Mouse (Mus musculus): Measurements from ENCODE around the gene Cdc37. TPM values are rescaled to one million over a fixed set of nuclear protein-coding genes. Genes with fewer than 3 reads are reported as not detected.
A peak's percentile ranks its signal among the peaks of the same experiment; 100 is the strongest.

Gene Cdc37
- polyA plus RNA-seq, 1 experiment = 164 TPM

- peak overlapping the region; percentile 46 for H3K4me3 ChIP-seq (ENCODE audit: low read depth, low read length)
- TF ChIP-seq POLR2A (IDR thresholded peaks at IDR 0.05; ENCODE audit: insufficient read depth, low read length) (no peak), EP300 (IDR thresholded peaks at IDR 0.05; ENCODE audit: insufficient read depth, low read depth, low read length) (no peak), CTCF (IDR thresholded peaks at IDR 0.05; ENCODE audit: low read depth, low read length) (no peak)
- H3K27ac ChIP-seq (ENCODE audit: insufficient read depth, low read length) = no peak overlapping the region
- H3K4me1 ChIP-seq (ENCODE audit: control insufficient read depth, insufficient read depth, low read length) = no peaks in the 10 kb centered on the region
- H3K9ac ChIP-seq (ENCODE audit: low read depth, poor library complexity, severe bottlenecking) = 0 out of 2 replicates have a peak overlapping the region, but pooled peaks have one; percentile 3
- no peaks in the 10 kb centered on the region for H3K36me3 ChIP-seq (ENCODE audit: control insufficient read depth, insufficient read depth, low read length, poor library complexity, severe bottlenecking)
- H3K27me3 ChIP-seq (ENCODE audit: control insufficient read depth, insufficient read depth, low read length, poor library complexity, severe bottlenecking) = no peaks in the 10 kb centered on the region
- H3K9me3 ChIP-seq (replicated peaks; ENCODE audit: control insufficient read depth, insufficient read depth, low read length, poor library complexity, severe bottlenecking) = no peaks in the 10 kb centered on the region
Measured at GRCm38 (mm10) chr9:21153833-21154232, 4.1 kb upstream of the Cdc37 start.

DNA sequence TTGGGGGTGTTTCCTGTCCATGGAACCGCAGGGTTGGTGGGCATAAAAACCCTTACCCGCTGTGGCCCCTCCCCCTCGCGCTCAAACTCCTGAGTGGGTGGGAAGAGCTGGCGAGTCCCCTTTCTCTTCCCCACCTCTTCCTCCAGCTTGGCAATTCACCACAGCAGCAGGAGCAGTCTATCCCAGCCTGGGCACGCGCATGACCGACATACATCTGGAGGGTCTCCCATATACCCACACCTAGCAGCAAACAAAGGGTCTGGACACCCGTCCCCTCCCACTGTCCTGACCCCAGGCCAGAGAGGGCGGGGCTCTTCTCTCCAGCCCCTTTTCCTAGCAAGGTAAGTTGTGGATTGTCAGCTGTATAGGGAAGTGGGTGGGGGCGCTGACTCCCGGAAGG is 3.5 kb upstream of the Cdc37 start:
- 0 out of 2 replicates have a peak overlapping the region, but pooled peaks have one; percentile 3 for H3K9ac ChIP-seq (ENCODE audit: low read depth, poor library complexity, severe bottlenecking)
- H3K4me1 ChIP-seq (ENCODE audit: control insufficient read depth, insufficient read depth, low read length) = no peaks in the 10 kb centered on the region

DNA sequence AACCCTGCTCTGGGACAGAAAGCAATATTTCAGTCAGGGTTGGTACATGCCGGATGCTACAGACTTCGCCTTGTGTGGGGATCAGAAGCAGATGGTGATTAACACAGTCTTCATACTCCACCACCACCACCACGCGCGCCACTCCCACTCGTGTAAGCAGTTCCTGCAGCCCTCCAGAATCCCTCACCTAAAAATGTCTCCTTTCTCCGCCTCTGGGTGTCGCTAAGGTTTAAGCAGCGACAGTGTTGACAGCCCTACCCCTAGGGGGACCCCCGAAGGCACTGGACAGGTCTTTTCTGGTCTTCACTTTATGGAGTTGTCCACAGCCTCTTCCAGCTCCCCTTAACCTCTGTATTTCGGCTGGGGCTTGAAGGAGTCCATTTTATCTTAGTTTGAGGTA is 2.9 kb upstream of the Cdc37 start:
- no peaks in the 10 kb centered on the region for H3K4me1 ChIP-seq (ENCODE audit: control insufficient read depth, insufficient read depth, low read length)
- TF ChIP-seq CTCF (IDR thresholded peaks at IDR 0.05; ENCODE audit: low read depth, low read length) (peak; percentile 93), POLR2A (IDR thresholded peaks at IDR 0.05; ENCODE audit: insufficient read depth, low read length) (no peak)

More for the DNA sequence above, 3.5 kb upstream of the Cdc37 start:
- Histone ChIP-seq H3K9me3 (replicated peaks; ENCODE audit: control insufficient read depth, insufficient read depth, low read length, poor library complexity, severe bottlenecking) (no peaks in the 10 kb centered on the region), H3K27ac (ENCODE audit: insufficient read depth, low read length) (no peak overlapping the region), H3K27me3 (ENCODE audit: control insufficient read depth, insufficient read depth, low read length, poor library complexity, severe bottlenecking) (no peaks in the 10 kb centered on the region), H3K36me3 (ENCODE audit: control insufficient read depth, insufficient read depth, low read length, poor library complexity, severe bottlenecking) (no peaks in the 10 kb centered on the region), H3K4me3 (ENCODE audit: low read depth, low read length) (peak overlapping the region; percentile 46)
- TF ChIP-seq CTCF (IDR thresholded peaks at IDR 0.05; ENCODE audit: low read depth, low read length) (no peak), EP300 (IDR thresholded peaks at IDR 0.05; ENCODE audit: insufficient read depth, low read depth, low read length) (no peak), POLR2A (IDR thresholded peaks at IDR 0.05; ENCODE audit: insufficient read depth, low read length) (no peak)

DNA sequence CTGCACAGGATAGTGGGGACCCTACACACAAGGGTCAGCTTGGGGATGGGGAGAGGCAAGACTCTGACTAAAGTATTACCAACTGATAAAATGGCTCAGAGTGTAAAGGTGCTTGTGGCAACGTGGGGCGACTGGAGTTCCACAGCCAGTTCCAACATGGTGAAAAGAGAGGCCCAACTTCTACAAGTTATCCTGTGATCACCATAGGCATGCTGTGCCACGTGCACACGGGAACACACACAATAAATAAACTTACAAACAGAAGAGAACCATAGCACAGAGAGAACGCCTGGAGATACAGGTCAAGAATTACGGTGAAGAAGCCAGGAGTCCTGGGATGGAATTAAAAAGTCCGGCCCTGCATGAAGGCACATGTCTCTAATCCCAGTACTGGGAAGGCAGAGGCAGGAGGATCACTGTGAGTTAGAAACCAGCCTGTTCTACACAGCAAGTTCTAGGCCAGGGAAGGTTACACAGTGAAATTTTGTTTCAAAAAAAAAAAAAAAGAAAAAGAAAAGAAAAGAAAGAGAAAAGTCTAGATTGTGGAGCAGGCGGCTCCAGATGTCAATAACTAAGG is 617 bp downstream of the Cdc37 start:
- TF ChIP-seq POLR2A (IDR thresholded peaks at IDR 0.05; ENCODE audit: insufficient read depth, low read length) (no peak), EP300 (IDR thresholded peaks at IDR 0.05; ENCODE audit: insufficient read depth, low read depth, low read length) (no peak), CTCF (IDR thresholded peaks at IDR 0.05; ENCODE audit: low read depth, low read length) (no peak)
- peaks cover 9% of the 10 kb centered on the region for H3K36me3 ChIP-seq (ENCODE audit: control insufficient read depth, insufficient read depth, low read length, poor library complexity, severe bottlenecking)
- peak overlapping the region; percentile 98 for H3K4me3 ChIP-seq (ENCODE audit: low read depth, low read length)
- no peak overlapping the region for H3K27ac ChIP-seq (ENCODE audit: insufficient read depth, low read length)
- peak overlapping the region; percentile 88 for H3K9ac ChIP-seq (ENCODE audit: low read depth, poor library complexity, severe bottlenecking)
- no peaks in the 10 kb centered on the region for H3K27me3 ChIP-seq (ENCODE audit: control insufficient read depth, insufficient read depth, low read length, poor library complexity, severe bottlenecking)
- no peaks in the 10 kb centered on the region for H3K9me3 ChIP-seq (replicated peaks; ENCODE audit: control insufficient read depth, insufficient read depth, low read length, poor library complexity, severe bottlenecking)
- H3K4me1 ChIP-seq (ENCODE audit: control insufficient read depth, insufficient read depth, low read length) = peaks cover 1% of the 10 kb centered on the region

More for the DNA sequence above, 2.9 kb upstream of the Cdc37 start:
- Histone ChIP-seq H3K36me3 (ENCODE audit: control insufficient read depth, insufficient read depth, low read length, poor library complexity, severe bottlenecking) (no peaks in the 10 kb centered on the region; the same call in 1 of the 2 replicates), H3K27ac (ENCODE audit: insufficient read depth, low read length) (no peak overlapping the region), H3K4me3 (ENCODE audit: low read depth, low read length) (peak overlapping the region; percentile 10; the same call in 1 of the 2 replicates), H3K27me3 (ENCODE audit: control insufficient read depth, insufficient read depth, low read length, poor library complexity, severe bottlenecking) (no peaks in the 10 kb centered on the region), H3K9ac (ENCODE audit: low read depth, poor library complexity, severe bottlenecking) (no peak overlapping the region), H3K9me3 (replicated peaks; ENCODE audit: control insufficient read depth, insufficient read depth, low read length, poor library complexity, severe bottlenecking) (no peaks in the 10 kb centered on the region)

- Histone ChIP-seq H3K27ac (ENCODE audit: insufficient read depth, low read length) (no peak overlapping the region), H3K9ac (ENCODE audit: low read depth, poor library complexity, severe bottlenecking) (peak overlapping the region; percentile 88), H3K27me3 (ENCODE audit: control insufficient read depth, insufficient read depth, low read length, poor library complexity, severe bottlenecking) (no peaks in the 10 kb centered on the region), H3K36me3 (ENCODE audit: control insufficient read depth, insufficient read depth, low read length, poor library complexity, severe bottlenecking) (peaks cover 10% of the 10 kb centered on the region), H3K9me3 (replicated peaks; ENCODE audit: control insufficient read depth, insufficient read depth, low read length, poor library complexity, severe bottlenecking) (no peaks in the 10 kb centered on the region), H3K4me3 (ENCODE audit: low read depth, low read length) (peak overlapping the region; percentile 98), H3K4me1 (ENCODE audit: control insufficient read depth, insufficient read depth, low read length) (peaks cover 1% of the 10 kb centered on the region)
- no peak for TF ChIP-seq POLR2A (IDR thresholded peaks at IDR 0.05; ENCODE audit: insufficient read depth, low read length)
- no peak for TF ChIP-seq EP300 (IDR thresholded peaks at IDR 0.05; ENCODE audit: insufficient read depth, low read depth, low read length)
- TF ChIP-seq CTCF (IDR thresholded peaks at IDR 0.05; ENCODE audit: low read depth, low read length) = no peak
Measured at GRCm38 (mm10) chr9:21148427-21148826, 1.4 kb downstream of the Cdc37 start.

GRCm38 (mm10) chr9:21146722-21147121 is 3.1 kb downstream of the Cdc37 start:
- no peak for TF ChIP-seq CTCF (IDR thresholded peaks at IDR 0.05; ENCODE audit: low read depth, low read length)
- no peak for TF ChIP-seq EP300 (IDR thresholded peaks at IDR 0.05; ENCODE audit: insufficient read depth, low read depth, low read length)
- no peak for TF ChIP-seq POLR2A (IDR thresholded peaks at IDR 0.05; ENCODE audit: insufficient read depth, low read length)
- peak overlapping the region; percentile 27 for H3K4me3 ChIP-seq (ENCODE audit: low read depth, low read length)
- no peaks in the 10 kb centered on the region for H3K9me3 ChIP-seq (replicated peaks; ENCODE audit: control insufficient read depth, insufficient read depth, low read length, poor library complexity, severe bottlenecking)
- no peak overlapping the region for H3K27ac ChIP-seq (ENCODE audit: insufficient read depth, low read length)
- H3K9ac ChIP-seq (ENCODE audit: low read depth, poor library complexity, severe bottlenecking) = no peak overlapping the region
- no peaks in the 10 kb centered on the region for H3K27me3 ChIP-seq (ENCODE audit: control insufficient read depth, insufficient read depth, low read length, poor library complexity, severe bottlenecking)
- H3K4me1 ChIP-seq (ENCODE audit: control insufficient read depth, insufficient read depth, low read length) = peaks cover 1% of the 10 kb centered on the region
- H3K36me3 ChIP-seq (ENCODE audit: control insufficient read depth, insufficient read depth, low read length, poor library complexity, severe bottlenecking) = peaks cover 13% of the 10 kb centered on the region

Measured in ES-Bruce4 (cell line).